Mouse (Mus musculus) lung, adult 2 months (tissue): ENCODE measurements around the gene 2010111I01Rik. TPM values are rescaled to one million over a fixed set of nuclear protein-coding genes. Genes with fewer than 3 reads are reported as not detected.
"Not testable (repeated sequence)": the region's sequence is repeated elsewhere in the genome, so short reads cannot be mapped to it uniquely, and the experiment has no call there.

Experiments used
- DNase-seq: peaks from one replicate; pipeline ENCODE4 v3.0.0; 2022
- H3K4me1 ChIP-seq: fragments of 200-500 bp; 2 replicates; pipeline ENCODE4 v1.6.1; 2011; ENCODE audit warnings: low read length; ENCODE audit not compliant: control insufficient read depth, insufficient read depth
- H3K4me3 ChIP-seq: fragments of 200-500 bp; replicated peaks from 2 replicates; pipeline ENCODE3; 2011; ENCODE audit warnings: low read depth, mild to moderate bottlenecking, control low read depth, low read length; ENCODE audit errors: extremely low read depth
- CTCF ChIP-seq: fragments of 200-500 bp; IDR thresholded peaks from 2 replicates; pipeline ENCODE4 v1.5.1; 2011; ENCODE audit warnings: mild to moderate bottlenecking, low read length, control low read depth; ENCODE audit not compliant: insufficient read depth
- POLR2A ChIP-seq: fragments of 200-500 bp; IDR thresholded peaks from 2 replicates; pipeline ENCODE4 v1.6.1; 2011; ENCODE audit warnings: low read depth, mild to moderate bottlenecking, control low read depth, low read length, borderline replicate concordance; ENCODE audit errors: extremely low read depth
- WGBS: fragments of 180-500 bp; shearing (Covaris S2); methylation state at CpG from one replicate; pipeline ENCODE4 v1.1.7; 2018; 5-methylcytosine and 5-hydroxymethylcytosine counted together
- polyA plus RNA-seq: library from polyadenylated mRNA; depleted of rRNA; stranded (reverse); fragments of >200 nt; gene quantifications from 2 replicates; pipeline ENCODE4 v1.2.3, GENCODE M21; 2012; rRNA removed

Gene 2010111I01Rik
- polyA plus RNA-seq, 1 experiment: 143 TPM

GRCm38 (mm10) chr13:63350076-63350475 is 385.4 kb downstream of the 2010111I01Rik start:
- Histone ChIP-seq H3K4me1 (no peaks in the 10 kb centered on the region), H3K4me3 (no peak overlapping the region)
- WGBS: 82% methylated on average over 4 of the region's 4 CpGs
- TF ChIP-seq CTCF: no peak
- TF ChIP-seq POLR2A: no peak
- no peak for DNase-seq

GRCm38 (mm10) chr13:63353312-63353711 is 388.6 kb downstream of the 2010111I01Rik start:
- WGBS: 89% methylated on average over 4 of the region's 4 CpGs
- DNase-seq, H3K4me1 ChIP-seq, H3K4me3 ChIP-seq: not testable (repeated sequence)

- H3K4me1 ChIP-seq: no peaks in the 10 kb centered on the region
- WGBS: 96% methylated on average over 4 of the region's 4 CpGs
- DNase-seq: no peak
- no peak overlapping the region for H3K4me3 ChIP-seq
- TF ChIP-seq POLR2A: no peak
- TF ChIP-seq CTCF: no peak
Observed at GRCm38 (mm10) chr13:63356101-63356500, 391.4 kb downstream of the 2010111I01Rik start.

- TF ChIP-seq POLR2A (no peak), CTCF (no peak)
- peak; percentile 24 for DNase-seq
- Histone ChIP-seq H3K4me3 (no peak overlapping the region), H3K4me1 (no peaks in the 10 kb centered on the region)
- 30% methylated on average over 3 of the region's 3 CpGs for WGBS
Observed at GRCm38 (mm10) chr13:63356558-63356957, 391.9 kb downstream of the 2010111I01Rik start.

GRCm38 (mm10) chr13:63359393-63359792 is 394.7 kb downstream of the 2010111I01Rik start:
- DNase-seq: no peak
- 66% methylated on average over 4 of the region's 4 CpGs for WGBS
- Histone ChIP-seq H3K4me3 (no peak overlapping the region), H3K4me1 (no peaks in the 10 kb centered on the region)
- no peak for TF ChIP-seq POLR2A

- no peak overlapping the region for H3K4me3 ChIP-seq
- whole genome bisulfite sequencing: 60% methylated on average over 4 of the region's 4 CpGs
- TF ChIP-seq CTCF (no peak), POLR2A (no peak)
- H3K4me1 ChIP-seq: no peaks in the 10 kb centered on the region
- no peak for DNase-seq
Observed at GRCm38 (mm10) chr13:63360111-63360885, 395.6 kb downstream of the 2010111I01Rik start.

- Histone ChIP-seq H3K4me1 (no peaks in the 10 kb centered on the region), H3K4me3 (no peak overlapping the region)
- 79% methylated on average over 3 of the region's 3 CpGs for WGBS
- TF ChIP-seq POLR2A (no peak), CTCF (no peak)
- DNase-seq: no peak
Observed at GRCm38 (mm10) chr13:63361755-63362154, 397.1 kb downstream of the 2010111I01Rik start.

GRCm38 (mm10) chr13:63373460-63374166 is 408.9 kb downstream of the 2010111I01Rik start:
- no peak for DNase-seq
- Histone ChIP-seq H3K4me3 (no peak overlapping the region), H3K4me1 (no peaks in the 10 kb centered on the region)
- WGBS: 83% methylated on average over 7 of the region's 7 CpGs
- TF ChIP-seq POLR2A: no peak
- no peak for TF ChIP-seq CTCF

Other genes starting within 250 kb of the 2010111I01Rik start
- 0.36 and 1.5 TPM in 2 replicates for gene Platr25, start 204.2 kb upstream of the 2010111I01Rik start, polyA plus RNA-seq
- gene Gm5141, start 179.1 kb upstream of the 2010111I01Rik start, polyA plus RNA-seq: 0.95 and 1.4 TPM in 2 replicates
- 2.3 and 7.2 TPM in 2 replicates for gene Fbp2, start 106.5 kb upstream of the 2010111I01Rik start, polyA plus RNA-seq
- 1.1 and 2.1 TPM in 2 replicates for gene Fbp1, start 76.6 kb upstream of the 2010111I01Rik start, polyA plus RNA-seq